Mouse (Mus musculus): ENCODE measurements around the gene Pgm5.
"Not testable (repeated sequence)": the region's sequence is repeated elsewhere in the genome, so short reads cannot be mapped to it uniquely, and the experiment has no call there.

Pgm5 gene

GRCm38 (mm10) chr19:24707071-24707906 is 154.4 kb downstream of the Pgm5 start:
- DNase-seq (ENCODE audit: extremely low read depth, low read depth, low spot score), result no peak

GRCm38 (mm10) chr19:24705395-24705794 is 156.3 kb downstream of the Pgm5 start:
- DNase-seq (ENCODE audit: extremely low read depth, low read depth, low spot score), result no peak

GRCm38 (mm10) chr19:24704326-24704725 is 157.3 kb downstream of the Pgm5 start:
- no peak for DNase-seq (ENCODE audit: extremely low read depth, low read depth, low spot score)

GRCm38 (mm10) chr19:24703680-24704079 is 158.0 kb downstream of the Pgm5 start:
- no peak for DNase-seq (ENCODE audit: extremely low read depth, low read depth, low spot score)

GRCm38 (mm10) chr19:24703168-24703567 is 158.5 kb downstream of the Pgm5 start:
- not testable (repeated sequence) for DNase-seq (ENCODE audit: extremely low read depth, low read depth, low spot score)

GRCm38 (mm10) chr19:24701716-24702115 is 159.9 kb downstream of the Pgm5 start:
- no peak for DNase-seq (ENCODE audit: extremely low read depth, low read depth, low spot score)

GRCm38 (mm10) chr19:24700664-24701063 is 161.0 kb downstream of the Pgm5 start:
- DNase-seq (ENCODE audit: extremely low read depth, low read depth, low spot score), result no peak

- DNase-seq (ENCODE audit: extremely low read depth, low read depth, low spot score), result no peak
Measured at GRCm38 (mm10) chr19:24699910-24700309, 161.7 kb downstream of the Pgm5 start.

- no peak for DNase-seq (ENCODE audit: extremely low read depth, low read depth, low spot score)
Measured at GRCm38 (mm10) chr19:24699196-24699595, 162.5 kb downstream of the Pgm5 start.

- DNase-seq (ENCODE audit: extremely low read depth, low read depth, low spot score), result no peak
Measured at GRCm38 (mm10) chr19:24698651-24699050, 163.0 kb downstream of the Pgm5 start.

GRCm38 (mm10) chr19:24697946-24698345 is 163.7 kb downstream of the Pgm5 start:
- no peak for DNase-seq (ENCODE audit: extremely low read depth, low read depth, low spot score)

GRCm38 (mm10) chr19:24692691-24693090 is 169.0 kb downstream of the Pgm5 start:
- no peak for DNase-seq (ENCODE audit: extremely low read depth, low read depth, low spot score)

GRCm38 (mm10) chr19:24689531-24689930 is 172.1 kb downstream of the Pgm5 start:
- DNase-seq (ENCODE audit: extremely low read depth, low read depth, low spot score), result no peak

- DNase-seq (ENCODE audit: extremely low read depth, low read depth, low spot score), result no peak
Measured at GRCm38 (mm10) chr19:24688327-24688726, 173.3 kb downstream of the Pgm5 start.

- no peak for DNase-seq (ENCODE audit: extremely low read depth, low read depth, low spot score)
Measured at GRCm38 (mm10) chr19:24686411-24686810, 175.2 kb downstream of the Pgm5 start.

- peak; percentile 37 for DNase-seq (ENCODE audit: extremely low read depth, low read depth, low spot score)
Measured at GRCm38 (mm10) chr19:24683016-24683720, 178.5 kb downstream of the Pgm5 start.

GRCm38 (mm10) chr19:24677242-24677984 is 184.2 kb downstream of the Pgm5 start:
- DNase-seq (ENCODE audit: extremely low read depth, low read depth, low spot score), result no peak

- DNase-seq (ENCODE audit: extremely low read depth, low read depth, low spot score), result no peak
Measured at GRCm38 (mm10) chr19:24676429-24676828, 185.2 kb downstream of the Pgm5 start.

GRCm38 (mm10) chr19:24673762-24674161 is 187.9 kb downstream of the Pgm5 start, which contains the start of gene Tmem252:
Gene Tmem252, plus strand, starts transcription at chr19:24674008.
- DNase-seq (ENCODE audit: extremely low read depth, low read depth, low spot score), result no peak

GRCm38 (mm10) chr19:24673331-24673730 is 188.3 kb downstream of the Pgm5 start:
- no peak for DNase-seq (ENCODE audit: extremely low read depth, low read depth, low spot score)

GRCm38 (mm10) chr19:24672366-24672960 is 189.2 kb downstream of the Pgm5 start:
- no peak for DNase-seq (ENCODE audit: extremely low read depth, low read depth, low spot score)
